Mouse (Mus musculus) lung, postnatal 14 days (tissue): ENCODE results near the gene Strc.
A peak's percentile ranks its signal among the peaks of the same experiment; 100 is the strongest.

Source experiments
- DNase-seq: peaks from one replicate; pipeline ENCODE4 v3.0.0; 2021

Strc gene

DNA sequence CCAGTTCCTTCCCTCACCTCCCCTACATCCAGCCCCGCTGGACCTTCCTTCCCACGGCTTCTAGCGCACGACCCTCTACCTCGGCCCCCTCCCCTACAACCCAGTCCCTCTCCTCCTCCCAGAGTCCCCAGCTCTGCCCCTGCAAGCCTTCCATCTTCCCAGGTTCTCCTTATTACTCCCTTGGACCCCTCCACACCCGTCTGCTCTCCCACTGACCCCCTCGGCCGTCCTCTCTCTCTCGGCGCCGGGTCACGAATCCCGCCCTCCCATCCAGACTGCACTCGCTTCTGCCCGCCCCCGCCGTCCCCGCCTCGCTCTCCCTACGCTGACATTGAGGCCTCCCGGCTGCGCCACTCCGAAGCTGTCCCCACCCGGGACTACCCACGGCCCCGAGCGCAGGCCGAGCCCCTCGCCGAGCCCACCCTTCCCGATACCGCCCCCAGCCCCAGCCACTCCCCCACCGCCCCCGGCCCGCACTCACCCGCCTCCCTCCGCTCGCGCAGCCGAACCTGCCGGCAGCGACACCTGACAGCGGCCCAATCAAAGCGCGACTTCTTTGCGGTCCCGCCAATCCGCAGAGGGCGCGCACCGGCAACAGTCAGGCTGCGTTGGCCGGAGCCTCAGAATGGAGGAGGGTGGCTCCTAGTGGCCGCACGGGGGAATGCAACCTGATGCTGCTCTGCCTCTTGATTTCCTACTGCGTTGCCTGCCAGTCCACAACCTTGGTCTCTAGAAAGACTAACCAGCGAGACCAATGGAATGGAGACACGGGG is 32.0 kb downstream of the Strc start, which contains the start of gene Ppip5k1:
Gene Ppip5k1, minus strand, starts transcription at position 577 of the 773 bp plus-strand sequence.
- peak; percentile 98 for DNase-seq

DNA sequence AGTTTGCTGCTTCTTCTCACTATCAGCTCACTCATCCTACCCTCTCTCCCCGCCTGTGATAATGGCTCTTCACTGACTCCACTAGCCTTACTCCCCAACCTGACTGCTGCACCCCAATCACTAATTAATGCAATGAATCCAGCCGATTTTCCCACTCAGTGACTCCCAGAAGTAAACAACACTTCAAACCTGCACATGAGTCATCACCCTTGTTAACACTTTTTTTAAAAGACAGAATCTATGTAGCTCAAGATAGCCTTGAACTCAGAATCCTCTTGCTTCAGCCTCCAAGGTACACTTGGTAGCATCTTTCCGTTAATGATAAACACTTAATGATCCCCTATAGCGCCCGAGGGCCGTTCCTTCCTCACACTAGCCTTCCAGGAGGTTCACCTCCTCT is 32.6 kb downstream of the Strc start:
- no peak for DNase-seq

DNA sequence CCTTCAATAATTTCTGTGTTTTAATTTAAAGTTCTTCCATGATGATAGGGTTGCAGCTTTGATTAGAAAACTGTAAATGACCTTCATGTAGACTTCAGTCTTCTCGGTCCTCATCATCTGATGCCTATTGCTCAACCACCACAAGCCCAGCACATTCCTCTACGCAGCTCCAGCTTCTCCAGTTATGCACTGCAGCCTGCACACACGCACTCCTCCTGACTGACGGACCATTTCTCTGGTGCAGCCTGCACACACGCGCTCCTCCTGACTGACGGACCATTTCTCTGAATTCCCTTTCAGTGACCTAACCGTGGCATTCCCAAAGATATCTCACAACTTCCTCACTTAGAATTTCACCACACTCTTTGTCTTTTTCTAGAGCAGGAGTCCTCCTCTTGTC is 33.8 kb downstream of the Strc start:
- DNase-seq = no peak

DNA sequence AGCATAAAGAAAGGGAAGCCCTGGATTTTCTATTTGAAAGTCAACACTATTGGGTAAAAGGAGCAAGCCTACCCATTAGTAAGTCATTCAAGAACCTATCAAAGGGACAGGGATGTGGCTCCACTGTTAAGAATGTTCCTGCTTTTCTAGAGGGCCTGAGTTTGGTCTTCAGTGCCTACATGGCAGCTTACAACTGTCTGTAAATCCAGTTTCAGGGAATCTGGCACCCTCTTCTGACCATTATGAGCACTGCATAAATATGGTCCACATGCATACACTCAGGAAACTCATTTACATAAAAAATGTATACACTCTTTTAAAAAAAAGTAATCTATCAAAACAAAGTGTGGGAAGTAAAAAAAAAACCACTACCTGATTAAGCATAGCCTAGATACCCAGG is 47.9 kb downstream of the Strc start:
- DNase-seq = no peak

DNA sequence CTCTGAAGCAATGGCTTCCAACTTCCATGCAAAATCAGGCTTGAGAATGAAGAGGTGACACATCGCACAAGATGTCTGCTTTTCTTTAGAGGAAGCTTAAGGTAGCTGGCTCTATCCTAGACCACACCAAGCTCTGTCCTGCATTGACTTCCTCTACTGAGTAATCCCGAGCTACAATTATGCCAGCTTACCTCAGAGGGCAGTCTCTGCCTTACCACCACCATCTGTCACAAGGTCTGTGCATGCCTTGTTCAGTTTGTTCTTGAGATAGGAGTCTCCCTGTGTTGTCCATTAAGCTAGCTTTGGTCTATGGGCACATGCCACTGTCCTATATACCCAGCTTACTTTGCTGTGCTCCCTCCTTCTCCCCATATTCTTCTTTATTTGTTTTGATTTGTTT is 57.5 kb downstream of the Strc start:
- DNase-seq = no peak

GRCm38 (mm10) chr2:121323693-121324470 is 63.1 kb downstream of the Strc start:
- DNase-seq = no peak

DNA sequence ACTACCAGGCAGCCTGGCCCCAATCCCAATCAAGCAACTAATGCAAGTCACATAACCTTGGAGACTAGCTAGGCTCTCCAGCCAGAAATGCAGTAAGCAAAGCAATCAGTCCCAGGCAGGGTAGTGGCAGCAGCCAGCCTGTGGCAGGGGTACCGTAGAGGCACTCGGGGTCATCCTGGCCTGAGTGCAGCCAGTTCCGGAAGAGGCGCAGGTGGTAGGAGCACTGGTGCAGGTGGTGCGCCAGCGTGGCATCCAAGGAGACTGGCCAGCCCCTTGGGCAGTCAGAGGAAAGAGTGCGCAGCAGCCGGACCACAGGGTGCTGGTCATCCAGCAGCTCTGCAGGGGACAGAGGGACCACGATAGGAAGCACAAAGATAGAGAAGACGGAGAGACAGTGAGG is 63.9 kb downstream of the Strc start:
- DNase-seq = no peak

GRCm38 (mm10) chr2:121316278-121316677 is 70.7 kb downstream of the Strc start:
- DNase-seq = no peak
